Mouse (Mus musculus): Measurements from ENCODE around the gene 5031439G07Rik. TPM values are rescaled to one million over a fixed set of nuclear protein-coding genes. Genes with fewer than 3 reads are reported as not detected.

Gene 5031439G07Rik
- total and polyA plus RNA-seq, 3 experiments: 13.1 to 36.1 (median 28.9) TPM

DNA sequence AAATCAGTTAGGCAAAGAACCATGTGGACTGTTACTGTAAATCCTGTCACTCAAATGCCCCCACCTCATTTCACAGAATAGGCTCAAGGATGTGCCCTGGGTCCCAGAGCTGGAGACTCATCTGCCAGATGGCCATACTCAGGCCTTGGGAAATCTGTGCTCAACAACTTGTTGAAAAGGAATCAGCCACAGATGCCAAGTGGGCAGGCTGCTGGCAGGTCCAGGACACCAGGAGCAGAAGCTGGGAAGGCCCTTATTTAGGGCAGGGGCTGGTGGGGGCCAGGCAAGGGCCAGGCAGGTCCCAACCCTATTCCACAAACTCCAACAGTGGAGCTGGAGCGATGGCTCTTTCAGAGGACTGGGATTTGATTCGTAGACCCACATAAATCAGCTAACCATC lies 25.8 kb downstream of the 5031439G07Rik start:
- no peak for TF ChIP-seq EP300 (IDR thresholded peaks at IDR 0.05; ENCODE audit: insufficient read depth, low read depth, low read length)
- no peak for TF ChIP-seq CTCF (IDR thresholded peaks at IDR 0.05)
- no peak for TF ChIP-seq POLR2A (IDR thresholded peaks at IDR 0.05; ENCODE audit: insufficient read depth, low read depth, low read length)
- no peaks in the 10 kb centered on the region for H3K4me1 ChIP-seq (ENCODE audit: control insufficient read depth, insufficient read depth, low read length)
- 93% methylated on average over 2 of the region's 2 CpGs for WGBS
- H3K4me3 ChIP-seq: no peak overlapping the region
- H3K36me3 ChIP-seq (ENCODE audit: control insufficient read depth, insufficient read depth, low read length): no peaks in the 10 kb centered on the region
- intact Hi-C loops (cut with DNase I): no loop called here
- H3K9ac ChIP-seq (ENCODE audit: low read depth, low read length): no peak overlapping the region
- H3K79me2 ChIP-seq (replicated peaks; ENCODE audit: control insufficient read depth, insufficient read depth, low read length): peaks cover 3% of the 10 kb centered on the region
- DNase-seq: no peak
- no peaks in the 10 kb centered on the region for H3K27me3 ChIP-seq (ENCODE audit: control insufficient read depth, insufficient read depth, low read length)
- H3K27ac ChIP-seq: no peak overlapping the region

DNA sequence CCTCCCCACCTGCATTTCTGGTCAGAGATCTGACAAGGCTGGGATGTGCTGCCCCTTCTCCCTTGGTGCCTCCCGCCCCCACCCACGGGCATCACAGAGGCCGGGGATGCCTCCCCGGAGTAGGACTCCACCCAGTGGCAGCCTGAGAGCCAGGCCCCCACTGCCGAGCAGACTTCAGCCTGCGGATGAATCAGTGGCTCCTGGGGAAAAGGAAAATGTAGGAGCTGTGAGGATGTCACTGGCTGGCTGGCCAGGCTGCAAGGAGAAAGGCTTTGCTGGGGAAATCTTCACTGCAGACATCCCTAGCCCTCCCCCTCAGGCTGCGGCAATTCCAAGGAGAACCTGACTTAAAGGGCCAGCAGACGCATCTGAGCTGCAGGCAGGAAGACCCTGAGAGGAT lies 27.7 kb downstream of the 5031439G07Rik start:
- no peaks in the 10 kb centered on the region for H3K4me1 ChIP-seq (ENCODE audit: control insufficient read depth, insufficient read depth, low read length)
- no peak for DNase-seq
- H3K36me3 ChIP-seq (ENCODE audit: control insufficient read depth, insufficient read depth, low read length): no peaks in the 10 kb centered on the region
- H3K27me3 ChIP-seq (ENCODE audit: control insufficient read depth, insufficient read depth, low read length): no peaks in the 10 kb centered on the region
- no peak overlapping the region for H3K9ac ChIP-seq (ENCODE audit: low read depth, low read length)
- TF ChIP-seq EP300 (IDR thresholded peaks at IDR 0.05; ENCODE audit: insufficient read depth, low read depth, low read length): no peak
- no peak for TF ChIP-seq POLR2A (IDR thresholded peaks at IDR 0.05; ENCODE audit: insufficient read depth, low read depth, low read length)
- TF ChIP-seq CTCF (IDR thresholded peaks at IDR 0.05): no peak
- H3K4me3 ChIP-seq: no peak overlapping the region
- H3K79me2 ChIP-seq (replicated peaks; ENCODE audit: control insufficient read depth, insufficient read depth, low read length): peaks cover 3% of the 10 kb centered on the region
- WGBS: 34% methylated on average over 8 of the region's 8 CpGs
- H3K27ac ChIP-seq: no peak overlapping the region
- intact Hi-C loops (cut with DNase I): no loop called here

DNA sequence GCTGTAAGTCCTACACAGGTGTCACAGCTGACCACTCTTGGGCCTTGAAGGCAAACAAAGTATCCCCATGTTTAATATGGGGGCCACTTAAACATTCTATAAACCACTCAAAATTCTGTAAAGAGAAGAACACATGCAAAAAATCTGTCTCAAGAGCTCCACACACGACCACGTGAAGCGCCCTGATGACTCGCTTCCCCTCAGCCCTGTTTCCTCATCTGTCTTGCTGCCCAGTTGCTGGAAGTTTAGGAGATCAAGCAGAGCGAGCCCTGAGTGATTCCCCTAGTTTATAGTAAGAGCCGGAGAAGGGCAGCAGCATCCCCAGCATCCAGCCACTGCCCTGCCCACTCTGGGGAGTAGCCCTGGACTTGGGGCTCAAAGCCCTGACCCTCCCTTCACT lies 28.5 kb downstream of the 5031439G07Rik start:
- H3K79me2 ChIP-seq (replicated peaks; ENCODE audit: control insufficient read depth, insufficient read depth, low read length): peaks cover 3% of the 10 kb centered on the region
- no peak for TF ChIP-seq CTCF (IDR thresholded peaks at IDR 0.05)
- no peak for TF ChIP-seq EP300 (IDR thresholded peaks at IDR 0.05; ENCODE audit: insufficient read depth, low read depth, low read length)
- TF ChIP-seq POLR2A (IDR thresholded peaks at IDR 0.05; ENCODE audit: insufficient read depth, low read depth, low read length): no peak
- H3K36me3 ChIP-seq (ENCODE audit: control insufficient read depth, insufficient read depth, low read length): no peaks in the 10 kb centered on the region
- no peak for DNase-seq
- intact Hi-C loops (cut with DNase I): no loop called here
- H3K4me1 ChIP-seq (ENCODE audit: control insufficient read depth, insufficient read depth, low read length): no peaks in the 10 kb centered on the region
- no peak overlapping the region for H3K9ac ChIP-seq (ENCODE audit: low read depth, low read length)
- no peak overlapping the region for H3K4me3 ChIP-seq
- 77% methylated on average over 6 of the region's 6 CpGs for WGBS
- H3K27me3 ChIP-seq (ENCODE audit: control insufficient read depth, insufficient read depth, low read length): no peaks in the 10 kb centered on the region
- no peak overlapping the region for H3K27ac ChIP-seq

DNA sequence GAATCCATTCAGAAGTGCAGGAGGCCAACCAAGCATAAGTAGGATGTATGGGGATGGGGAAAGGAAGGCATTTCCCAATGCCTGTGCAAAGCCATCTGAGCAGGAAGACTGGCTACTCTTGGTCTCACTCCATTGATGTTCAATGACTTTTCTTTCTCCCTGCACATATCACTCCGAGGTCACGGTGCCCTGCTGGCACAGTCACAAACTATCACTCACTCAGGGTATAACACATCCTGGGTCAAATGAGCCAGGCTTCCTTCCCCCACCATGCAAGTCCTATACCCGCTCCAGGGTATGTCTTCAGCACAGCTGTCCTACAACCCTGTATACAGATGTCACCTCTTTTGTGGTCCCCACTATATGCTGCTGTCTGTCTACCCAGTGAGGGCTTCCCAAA lies 30.0 kb downstream of the 5031439G07Rik start:
- TF ChIP-seq EP300 (IDR thresholded peaks at IDR 0.05; ENCODE audit: insufficient read depth, low read depth, low read length) (no peak), POLR2A (IDR thresholded peaks at IDR 0.05; ENCODE audit: insufficient read depth, low read depth, low read length) (no peak), CTCF (IDR thresholded peaks at IDR 0.05) (no peak)
- Histone ChIP-seq H3K4me1 (ENCODE audit: control insufficient read depth, insufficient read depth, low read length) (no peaks in the 10 kb centered on the region), H3K36me3 (ENCODE audit: control insufficient read depth, insufficient read depth, low read length) (no peaks in the 10 kb centered on the region), H3K27ac (no peak overlapping the region), H3K27me3 (ENCODE audit: control insufficient read depth, insufficient read depth, low read length) (no peaks in the 10 kb centered on the region), H3K79me2 (replicated peaks; ENCODE audit: control insufficient read depth, insufficient read depth, low read length) (peaks cover 3% of the 10 kb centered on the region), H3K4me3 (no peak overlapping the region), H3K9ac (ENCODE audit: low read depth, low read length) (no peak overlapping the region)
- no peak for DNase-seq
- WGBS: 93% methylated on average over 3 of the region's 3 CpGs
- intact Hi-C loops (cut with DNase I): no loop called here

DNA sequence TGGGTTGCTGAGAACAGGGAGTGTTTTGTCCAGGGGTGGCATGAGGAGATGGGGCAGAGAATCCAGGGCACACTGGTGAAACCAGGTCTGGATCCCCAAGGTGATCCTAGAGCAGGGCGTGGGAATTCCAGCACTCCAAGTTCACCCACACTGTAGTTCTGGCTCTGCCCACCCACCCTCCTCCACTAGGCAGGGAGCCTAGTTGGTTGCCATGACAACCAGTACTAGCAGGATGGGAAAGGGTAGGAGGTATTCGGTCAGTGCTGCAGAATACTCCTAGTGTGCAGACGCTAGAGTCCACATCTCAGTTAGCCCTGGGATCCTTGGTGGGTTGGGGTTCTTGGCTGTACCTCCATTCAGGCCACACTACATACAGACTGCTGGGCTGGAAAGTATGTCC lies 30.5 kb downstream of the 5031439G07Rik start:
- no peak overlapping the region for H3K9ac ChIP-seq (ENCODE audit: low read depth, low read length)
- H3K4me3 ChIP-seq: no peak overlapping the region
- intact Hi-C loops (cut with DNase I): no loop called here
- 56% methylated on average over 3 of the region's 3 CpGs for WGBS
- no peaks in the 10 kb centered on the region for H3K36me3 ChIP-seq (ENCODE audit: control insufficient read depth, insufficient read depth, low read length)
- no peaks in the 10 kb centered on the region for H3K4me1 ChIP-seq (ENCODE audit: control insufficient read depth, insufficient read depth, low read length)
- DNase-seq: no peak
- H3K79me2 ChIP-seq (replicated peaks; ENCODE audit: control insufficient read depth, insufficient read depth, low read length): peaks cover 3% of the 10 kb centered on the region
- no peak overlapping the region for H3K27ac ChIP-seq
- TF ChIP-seq CTCF (IDR thresholded peaks at IDR 0.05): no peak
- no peak for TF ChIP-seq POLR2A (IDR thresholded peaks at IDR 0.05; ENCODE audit: insufficient read depth, low read depth, low read length)
- no peak for TF ChIP-seq EP300 (IDR thresholded peaks at IDR 0.05; ENCODE audit: insufficient read depth, low read depth, low read length)
- no peaks in the 10 kb centered on the region for H3K27me3 ChIP-seq (ENCODE audit: control insufficient read depth, insufficient read depth, low read length)

DNA sequence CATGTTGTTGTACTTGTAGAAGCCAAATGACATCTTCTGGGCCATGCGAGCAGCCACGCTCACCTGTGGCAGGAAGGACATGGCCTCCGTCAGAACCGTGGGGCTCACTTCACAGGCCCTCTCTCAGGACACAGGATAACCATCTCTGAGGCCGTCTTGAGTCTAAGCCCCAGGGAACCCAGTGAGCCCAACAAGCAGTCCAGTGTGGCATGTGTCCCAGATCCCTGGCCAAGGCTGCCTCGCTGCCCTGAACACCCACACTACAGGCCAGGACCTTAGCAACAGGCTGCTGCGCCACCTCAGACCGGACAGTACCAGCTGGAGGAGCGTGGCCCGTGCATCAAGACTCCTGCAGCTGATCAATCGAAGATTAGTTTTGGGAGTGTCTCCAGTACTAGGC lies 35.1 kb downstream of the 5031439G07Rik start:
- intact Hi-C loops (cut with DNase I): no loop called here
- H3K36me3 ChIP-seq (ENCODE audit: control insufficient read depth, insufficient read depth, low read length): no peaks in the 10 kb centered on the region

More for the DNA sequence above, 35.1 kb downstream of the 5031439G07Rik start:
- DNase-seq: no peak
- Histone ChIP-seq H3K79me2 (replicated peaks; ENCODE audit: control insufficient read depth, insufficient read depth, low read length) (no peaks in the 10 kb centered on the region), H3K9ac (ENCODE audit: low read depth, low read length) (no peak overlapping the region), H3K27ac (no peak overlapping the region), H3K4me3 (no peak overlapping the region), H3K27me3 (ENCODE audit: control insufficient read depth, insufficient read depth, low read length) (no peaks in the 10 kb centered on the region), H3K4me1 (ENCODE audit: control insufficient read depth, insufficient read depth, low read length) (no peaks in the 10 kb centered on the region)
- 88% methylated on average over 11 of the region's 11 CpGs for WGBS
- TF ChIP-seq EP300 (IDR thresholded peaks at IDR 0.05; ENCODE audit: insufficient read depth, low read depth, low read length) (no peak), POLR2A (IDR thresholded peaks at IDR 0.05; ENCODE audit: insufficient read depth, low read depth, low read length) (no peak), CTCF (IDR thresholded peaks at IDR 0.05) (no peak)
